22 mouse cellular contexts compared by ENCODE assay signal in the genomic region with DNA sequence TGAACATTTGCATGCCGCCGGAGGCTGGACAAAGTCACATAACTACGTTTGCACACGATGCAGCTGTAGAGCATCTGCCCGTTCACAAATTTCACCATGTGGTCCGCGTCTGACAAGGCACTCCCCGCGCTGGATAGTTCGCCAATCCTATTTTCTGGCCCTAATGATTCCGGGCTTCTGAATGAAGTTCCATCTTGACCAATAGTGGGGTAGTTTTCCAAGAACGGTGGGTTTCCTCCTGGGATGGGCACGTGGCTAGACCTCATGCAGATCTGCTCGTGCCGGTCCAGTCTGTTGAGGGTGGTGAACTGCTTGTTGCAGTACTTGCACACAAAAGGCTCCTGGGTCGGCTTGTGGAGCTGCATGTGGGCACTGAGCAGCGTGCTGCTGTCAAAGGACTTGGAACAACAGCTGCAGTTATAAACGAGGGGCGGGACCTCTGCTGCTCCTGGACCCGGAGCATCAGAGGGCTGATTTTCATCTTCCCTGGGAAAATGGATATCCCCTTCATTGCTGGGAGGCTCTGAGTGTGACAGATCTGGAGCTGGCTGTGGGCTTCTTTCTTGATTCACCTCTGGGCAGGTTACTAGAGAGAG. TPM values are rescaled to one million over a fixed set of nuclear protein-coding genes. Genes with fewer than 3 reads are reported as not detected.
A peak's percentile ranks its signal among the peaks of the same experiment; 100 is the strongest.
DNase-seq lines count a peak whose midpoint lies in the region; ATAC-seq and TF ChIP-seq lines count a peak whose summit lies in the region.
"Had no signal": no experiment of that assay in that cellular context is flagged by ENCODE, and none has a peak within 500 bp of the region (broad histone marks: within the 10 kb centered on the region; RNA-seq: fewer than 3 reads in every experiment).

No protein-coding gene starts in this region.

- no peak for ATAC-seq in intestine, embryonic 16.5 days
- no peak for ATAC-seq in intestine, embryonic 15.5 days
- ATAC-seq in intestine, postnatal 0 days = no peak
- no peak for ATAC-seq in megakaryocyte progenitor cell, adult 5-6 weeks (replicated peaks; ENCODE audit: poor library complexity)
- ATAC-seq: forebrain, postnatal 0 days; Patski had no signal

- no peak for TF ChIP-seq CTCF in intestine, postnatal 0 days (IDR thresholded peaks at IDR 0.05; ENCODE audit: low read depth)

- no peaks in the 10 kb centered on the region for H3K9me3 ChIP-seq in intestine, embryonic 16.5 days (ENCODE audit: control insufficient read depth, low read length)
- H3K9me3 ChIP-seq in intestine, embryonic 15.5 days = no peaks in the 10 kb centered on the region
- H3K9me3 ChIP-seq in intestine, postnatal 0 days (ENCODE audit: control insufficient read depth) = no peaks in the 10 kb centered on the region
- H3K9me3 ChIP-seq: G1E; liver, embryonic 13.5 days; midbrain, embryonic 10.5 days; neural tube, embryonic 15.5 days had no signal

- H3K4me2 ChIP-seq in intestine, embryonic 16.5 days (ENCODE audit: low read depth, low read length) = no peak overlapping the region
- no peak overlapping the region for H3K4me2 ChIP-seq in intestine, embryonic 15.5 days (replicated peaks)
- no peak overlapping the region for H3K4me2 ChIP-seq in intestine, postnatal 0 days (replicated peaks; ENCODE audit: low read depth)
- H3K4me2 ChIP-seq: hindbrain, embryonic 14.5 days; liver, embryonic 13.5 days; neural tube, embryonic 15.5 days had no signal

- DNase-seq in lung, postnatal 10 days = peak; percentile 31
- no peak for DNase-seq in lung, postnatal 36 days
- DNase-seq in adrenal gland, adult 2 months = no peak
- DNase-seq: B cell, adult 2 months; cerebellum, adult 8-10 months; forebrain, postnatal 0 days; gastrocnemius, postnatal 36 days; heart, postnatal 36 days; liver, embryonic 13.5 days; thymus, postnatal 14 days had no signal

- H3K27me3 ChIP-seq in intestine, embryonic 16.5 days (replicated peaks; ENCODE audit: control insufficient read depth, insufficient read depth, low read length) = no peaks in the 10 kb centered on the region
- no peaks in the 10 kb centered on the region for H3K27me3 ChIP-seq in intestine, embryonic 15.5 days (replicated peaks)
- no peaks in the 10 kb centered on the region for H3K27me3 ChIP-seq in intestine, postnatal 0 days (replicated peaks; ENCODE audit: control insufficient read depth, insufficient read depth, low read length)
- H3K27me3 ChIP-seq: CH12.LX; liver, embryonic 13.5 days; neural tube, embryonic 15.5 days; Patski had no signal

- no peaks in the 10 kb centered on the region for H3K4me1 ChIP-seq in intestine, embryonic 16.5 days (ENCODE audit: control insufficient read depth, insufficient read depth, low read length)
- peaks cover 2% of the 10 kb centered on the region; the same call in 1 of the 2 replicates for H3K4me1 ChIP-seq in intestine, embryonic 15.5 days (replicated peaks)
- H3K4me1 ChIP-seq in intestine, postnatal 0 days (replicated peaks; ENCODE audit: control insufficient read depth, insufficient read depth, low read length) = 0 out of 2 replicates have a peak, but pooled peaks cover 2% of the 10 kb centered on the region
- H3K4me1 ChIP-seq: liver, embryonic 13.5 days; neural tube, embryonic 15.5 days had no signal

- 76% methylated on average over 20 of the region's 20 CpGs for WGBS in intestine, embryonic 16.5 days
- WGBS in intestine, embryonic 15.5 days = 76% methylated on average over 20 of the region's 20 CpGs
- 75% methylated on average over 20 of the region's 20 CpGs for WGBS in intestine, postnatal 0 days

- H3K27ac ChIP-seq in intestine, embryonic 16.5 days (ENCODE audit: low read length) = peak overlapping the region; percentile 15; the same call in 1 of the 2 replicates
- H3K27ac ChIP-seq in intestine, embryonic 15.5 days = no peak overlapping the region
- peak overlapping the region; percentile 41 for H3K27ac ChIP-seq in intestine, postnatal 0 days (ENCODE audit: low read depth, low read length)
- H3K27ac ChIP-seq: hindbrain, embryonic 14.5 days; layer of hippocampus, adult 2 months; liver, embryonic 13.5 days; macrophage; midbrain, embryonic 10.5 days; neural tube, embryonic 15.5 days had no signal

- peaks cover 14% of the 10 kb centered on the region; the same call in 1 of the 2 replicates for H3K36me3 ChIP-seq in intestine, embryonic 16.5 days (ENCODE audit: control insufficient read depth, insufficient read depth, low read length)
- H3K36me3 ChIP-seq in intestine, embryonic 15.5 days = peaks cover 16% of the 10 kb centered on the region
- peaks cover 40% of the 10 kb centered on the region for H3K36me3 ChIP-seq in intestine, postnatal 0 days (ENCODE audit: control insufficient read depth, insufficient read depth)

- no peak overlapping the region for H3K4me3 ChIP-seq in intestine, embryonic 16.5 days (ENCODE audit: low read length)
- no peak overlapping the region for H3K4me3 ChIP-seq in intestine, embryonic 15.5 days (replicated peaks)
- H3K4me3 ChIP-seq in intestine, postnatal 0 days (ENCODE audit: low read depth, low read length) = no peak overlapping the region
- H3K4me3 ChIP-seq: layer of hippocampus, adult 2 months; liver, embryonic 13.5 days; midbrain, embryonic 10.5 days; neural tube, embryonic 15.5 days had no signal

- H3K9ac ChIP-seq in intestine, embryonic 16.5 days (ENCODE audit: low read depth, low read length) = no peak overlapping the region
- no peak overlapping the region for H3K9ac ChIP-seq in intestine, embryonic 15.5 days
- no peak overlapping the region for H3K9ac ChIP-seq in intestine, postnatal 0 days (ENCODE audit: low read depth, low read length)
- H3K9ac ChIP-seq: forebrain, postnatal 0 days; hindbrain, embryonic 14.5 days; liver, embryonic 13.5 days; neural tube, embryonic 15.5 days had no signal

RNA-seq across cellular contexts. Expression of gene Rasa2, which starts 56.3 kb away (rescaled TPM):
- polyA plus RNA-seq in intestine, embryonic 16.5 days (2015; fragmentation: Nextera tagmentation; extraction: Ambion mirVana) = 13.7 and 15.3 TPM in 2 replicates
- polyA plus RNA-seq in intestine, embryonic 15.5 days (2015; fragmentation: Nextera tagmentation; extraction: Ambion mirVana) = 16.4 and 17.1 TPM in 2 replicates
- polyA plus RNA-seq in intestine, postnatal 0 days (2015; fragmentation: Nextera tagmentation; extraction: Ambion mirVana) = 16.2 and 18.2 TPM in 2 replicates
- 27.4 and 31.1 TPM in 2 replicates for total RNA-seq in megakaryocyte progenitor cell, adult 5-6 weeks (2015)
- 20.8 and 23.5 TPM in 2 replicates for total RNA-seq in megakaryocyte progenitor cell, adult 5-6 weeks (2017)
- total RNA-seq in adrenal gland, adult 2 months (2021) = 10 to 100 TPM; 11.2 to 12.5 TPM
- 0.62 and 0.63 TPM in 2 replicates for polyA plus RNA-seq in adrenal gland, adult 2 months (2012; rRNA removed)
